Mouse (Mus musculus) adrenal gland, postnatal 36 days (tissue): Measurements from ENCODE around the gene Mapt. TPM values are rescaled to one million over a fixed set of nuclear protein-coding genes. Genes with fewer than 3 reads are reported as not detected.
A peak's percentile ranks its signal among the peaks of the same experiment; 100 is the strongest.

ENCODE experiments used
- DNase-seq, 2 experiments: peaks; one replicate each; pipeline ENCODE4 v3.0.0; 2021; ENCODE audit warnings: mixed read lengths in 1 of 2
- microRNA-seq: library from miRNA; unstranded; fragments of <30 nt; microRNA quantifications from one replicate; pipeline ENCODE4 v1.2.0, GENCODE M21; 2021
- total RNA-seq, 2 experiments: library from RNA; stranded (reverse); gene quantifications; 2 replicates each; pipeline ENCODE4 v1.2.3; 2021

Gene Mapt
- total RNA-seq, 2 experiments from 2014 or later: 104 to 156 TPM

- peak; percentile 12 to 50 for DNase-seq
Measured at GRCm38 (mm10) chr11:104379635-104380034, 148.4 kb downstream of the Mapt start.

Small RNA genes within 50 kb of the gene (microRNA-seq; reads per million reads assigned to microRNA genes)
- gene Gm47310: not detected

Other genes starting within 250 kb of the Mapt start
- gene Crhr1, start 98.5 kb upstream of the Mapt start, total RNA-seq: under 1 TPM in 1 of 2 experiments, not detected in 1; 0.10 TPM
- not detected for gene Sppl2c, start 45.1 kb upstream of the Mapt start, total RNA-seq
- 10 to 100 TPM; 45.8 to 46.3 TPM for gene Kansl1, start 237.5 kb downstream of the Mapt start, total RNA-seq